Mouse (Mus musculus): ENCODE results near the gene Cemip.

DNA sequence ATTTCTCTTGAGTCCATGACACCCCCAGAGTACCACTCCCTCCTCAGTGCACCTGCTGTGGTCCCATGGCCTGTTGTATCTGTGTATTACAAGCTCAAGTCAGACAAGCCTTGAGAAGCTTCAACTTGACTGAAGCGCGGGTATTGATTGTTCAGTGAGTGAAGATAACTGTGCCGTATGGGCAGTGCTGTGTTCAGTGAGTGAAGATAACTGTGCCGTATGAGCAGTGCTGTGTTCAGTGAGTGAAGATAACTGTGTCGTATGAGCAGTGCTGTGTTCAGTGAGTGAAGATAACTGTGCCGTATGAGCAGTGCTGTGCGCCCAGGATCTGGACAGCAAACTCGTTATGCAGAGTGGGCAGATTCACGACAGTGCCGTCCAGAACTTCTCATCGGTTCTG is 188.0 kb downstream of the Cemip start:
- no peak for TF ChIP-seq CTCF (IDR thresholded peaks at IDR 0.05)
- no peak for TF ChIP-seq POLR2A (IDR thresholded peaks at IDR 0.05; ENCODE audit: insufficient read depth, low read depth, low read length)
